Mouse (Mus musculus) kidney, embryonic 16.5 days (tissue): ENCODE data around the gene Kbtbd12. TPM values are rescaled to one million over a fixed set of nuclear protein-coding genes. Genes with fewer than 3 reads are reported as not detected.

Experiments
- polyA plus RNA-seq: library from polyadenylated mRNA; unstranded; fragments of >200 nt; fragmentation: Nextera tagmentation; extraction: Ambion mirVana; gene quantifications from 2 replicates; pipeline ENCODE4 v1.2.1, GENCODE M21; 2015

The Kbtbd12 gene
- polyA plus RNA-seq, 1 experiment from 2014 or later: 0.84 TPM

Other genes starting within 250 kb of the Kbtbd12 start
- gene Eefsec, start 191.4 kb downstream of the Kbtbd12 start, polyA plus RNA-seq: 36.8 and 40.7 TPM in 2 replicates
- 166 and 186 TPM in 2 replicates for gene Ruvbl1, start 172.5 kb downstream of the Kbtbd12 start, polyA plus RNA-seq
- gene Sec61a1, start 119.0 kb downstream of the Kbtbd12 start, polyA plus RNA-seq: 274 and 277 TPM in 2 replicates
- 40.2 and 48.0 TPM in 2 replicates for gene Mgll, start 86.5 kb upstream of the Kbtbd12 start, polyA plus RNA-seq
- gene Abtb1, start 204.0 kb upstream of the Kbtbd12 start, polyA plus RNA-seq: 43.9 and 44.6 TPM in 2 replicates
- 43.0 and 48.9 TPM in 2 replicates for gene Podxl2, start 237.1 kb upstream of the Kbtbd12 start, polyA plus RNA-seq